Mouse (Mus musculus): ENCODE results near the gene Mia2. TPM values are rescaled to one million over a fixed set of nuclear protein-coding genes. Genes with fewer than 3 reads are reported as not detected.

Mia2 gene
- total and polyA plus RNA-seq, 3 experiments, result 103 to 175 TPM; not detected in 1

DNA sequence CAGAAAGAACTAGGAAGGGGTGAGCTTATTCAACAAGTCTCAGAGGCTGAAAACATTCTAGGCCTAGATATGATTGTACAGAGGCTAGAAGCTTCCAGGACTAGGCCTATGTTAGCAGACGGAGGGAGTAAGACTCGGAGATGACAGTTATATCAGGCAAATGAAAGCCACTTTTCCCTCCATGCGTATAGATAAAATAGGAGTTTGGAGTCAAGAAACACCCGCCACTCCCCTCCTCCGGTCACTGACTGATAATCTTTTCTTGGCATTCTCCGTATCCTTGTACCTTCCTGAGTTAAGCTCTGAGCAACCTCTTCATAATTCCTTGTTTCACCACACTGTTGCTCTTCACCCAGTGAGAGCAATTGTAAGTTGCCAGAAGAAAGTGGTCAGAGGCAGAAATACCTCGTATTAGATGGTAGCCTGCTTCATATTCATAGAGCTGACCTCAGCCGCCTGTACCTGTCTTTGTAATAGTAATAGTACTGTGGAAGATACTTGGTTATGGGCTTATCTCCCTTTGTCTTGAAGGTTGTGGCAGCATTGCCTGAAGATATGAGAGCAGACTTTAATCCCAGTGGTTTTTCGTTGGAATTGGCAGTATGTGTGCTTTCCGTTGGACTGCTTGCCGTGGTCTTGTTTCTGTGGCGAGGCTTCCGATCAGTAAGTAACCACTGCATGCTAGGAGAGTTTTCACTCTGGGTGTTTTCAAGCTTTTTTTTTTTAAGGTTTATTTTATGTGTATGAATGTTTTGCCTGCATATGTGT lies 40.1 kb downstream of the Mia2 start (continued):
- no peak; the same call in 1 of the 2 replicates for TF ChIP-seq CHD2 (IDR thresholded peaks at IDR 0.05; ENCODE audit: low read length)
- no peak; the same call in 1 of the 2 replicates for TF ChIP-seq MAX (IDR thresholded peaks at IDR 0.05; ENCODE audit: low read length)
- peak; percentile 65 for TF ChIP-seq SIN3A (IDR thresholded peaks at IDR 0.05; ENCODE audit: low read length)
- TF ChIP-seq E2F4 (IDR thresholded peaks at IDR 0.05; ENCODE audit: borderline replicate concordance, low read depth, low read length), result no peak
- TF ChIP-seq GABPA (IDR thresholded peaks at IDR 0.05; ENCODE audit: low read depth, low read length), result no peak
- TF ChIP-seq ZKSCAN1 (IDR thresholded peaks at IDR 0.05; ENCODE audit: low read depth, low read length), result no peak
- TF ChIP-seq MYC (IDR thresholded peaks at IDR 0.05; ENCODE audit: low read depth, low read length), result peak; percentile 9; the same call in 1 of the 2 replicates
- no peak for TF ChIP-seq BHLHE40 (IDR thresholded peaks at IDR 0.05; ENCODE audit: borderline replicate concordance, low read depth, low read length)
- no peak for TF ChIP-seq POLR2AphosphoS2 (IDR thresholded peaks at IDR 0.05; ENCODE audit: low read length)
- peak; percentile 69 for TF ChIP-seq GATA1 (IDR thresholded peaks at IDR 0.05; ENCODE audit: low read depth, low read length)
- no peak for TF ChIP-seq POLR2A (IDR thresholded peaks at IDR 0.05; ENCODE audit: control insufficient read depth in 1 of 2, insufficient read depth in 1 of 2, low read depth in 1 of 2, low read length in 2 of 2, poor library complexity in 1 of 2)
- TF ChIP-seq RAD21 (IDR thresholded peaks at IDR 0.05; ENCODE audit: low read depth, low read length), result no peak
- no peak for TF ChIP-seq USF1 (IDR thresholded peaks at IDR 0.05; ENCODE audit: low read depth, low read length)
- TF ChIP-seq MXI1 (IDR thresholded peaks at IDR 0.05; ENCODE audit: low read depth, low read length), result peak; percentile 77
- TF ChIP-seq UBTF (IDR thresholded peaks at IDR 0.05; ENCODE audit: borderline replicate concordance, insufficient read depth, low read depth, low read length), result no peak
- TF ChIP-seq ELF1 (IDR thresholded peaks at IDR 0.05; ENCODE audit: low read depth, low read length), result no peak

DNA sequence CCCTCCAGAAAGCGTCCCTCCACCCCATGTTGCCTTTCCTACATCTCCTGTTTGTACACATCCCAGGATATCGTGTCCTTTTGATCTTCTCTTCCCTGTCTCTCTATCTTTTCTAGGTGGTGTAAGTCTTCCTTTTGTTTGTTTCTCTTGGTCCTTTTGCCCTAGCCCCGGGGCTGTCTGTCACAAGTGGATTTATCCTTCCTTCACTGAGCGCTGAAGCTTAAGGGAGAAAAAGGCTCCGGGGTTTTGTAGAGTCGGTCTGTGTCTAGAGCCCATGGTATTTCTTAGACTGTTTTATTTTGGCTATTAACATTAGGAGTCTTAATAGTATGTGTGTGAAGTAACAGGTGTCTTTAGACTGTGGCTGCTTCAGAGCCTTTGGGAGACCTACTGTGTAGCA lies 41.4 kb downstream of the Mia2 start:
- peaks cover 10 to 24% of the 10 kb centered on the region in 2 experiments for H3K4me1 ChIP-seq (ENCODE audit: control insufficient read depth in 1 of 2, insufficient read depth in 2 of 2, low read length in 2 of 2)
- peaks cover 52% of the 10 kb centered on the region for H3K79me2 ChIP-seq (ENCODE audit: control insufficient read depth, insufficient read depth, low read length, poor library complexity)
- DNase-seq (ENCODE audit: low read depth, low spot score), result no peak
- H3K9me3 ChIP-seq (replicated peaks; ENCODE audit: insufficient read depth, low read length), result no peaks in the 10 kb centered on the region
- H3K4me3 ChIP-seq (ENCODE audit: control insufficient read depth in 1 of 2, insufficient read depth in 1 of 2, low read depth in 2 of 2, low read length in 2 of 2), result no peak overlapping the region
- no peak overlapping the region; the same call in 1 of the 2 replicates for H3K9ac ChIP-seq (ENCODE audit: control insufficient read depth, low read depth, low read length, poor library complexity, severe bottlenecking)
- TF ChIP-seq USF2 (IDR thresholded peaks at IDR 0.05; ENCODE audit: borderline replicate concordance in 1 of 2, insufficient read depth in 1 of 2, low read depth in 1 of 2, low read length in 2 of 2) (no peak), CHD1 (IDR thresholded peaks at IDR 0.05; ENCODE audit: low read depth, low read length) (no peak), GATA1 (IDR thresholded peaks at IDR 0.05; ENCODE audit: low read depth, low read length) (no peak), MYC (IDR thresholded peaks at IDR 0.05; ENCODE audit: low read depth, low read length) (no peak)
- peaks cover 40 to 44% of the 10 kb centered on the region in 2 experiments for H3K36me3 ChIP-seq (ENCODE audit: control insufficient read depth in 1 of 2, insufficient read depth in 2 of 2, low read length in 2 of 2)
- H3K27me3 ChIP-seq (ENCODE audit: control insufficient read depth in 1 of 2, insufficient read depth in 2 of 2, low read length in 2 of 2), result no peaks in the 10 kb centered on the region
- peak overlapping the region; percentile 23 for H3K27ac ChIP-seq (ENCODE audit: control insufficient read depth, low read depth, low read length)
